Mouse (Mus musculus): ENCODE results near the gene Bola1. TPM values are rescaled to one million over a fixed set of nuclear protein-coding genes. Genes with fewer than 3 reads are reported as not detected.
A peak's percentile ranks its signal among the peaks of the same experiment; 100 is the strongest.

Gene Bola1
- total and polyA plus RNA-seq, 3 experiments = 115 to 124 TPM; not detected in 1

GRCm38 (mm10) chr3:96170976-96171545 lies 48.4 kb downstream of the Bola1 start:
- Histone ChIP-seq H3K4me3 (ENCODE audit: control insufficient read depth in 1 of 2, insufficient read depth in 1 of 2, low read depth in 2 of 2, low read length in 2 of 2) (peak overlapping the region; percentile 75 to 77), H3K9me3 (replicated peaks; ENCODE audit: insufficient read depth, low read length) (no peaks in the 10 kb centered on the region), H3K9ac (ENCODE audit: control insufficient read depth, low read depth, low read length, poor library complexity, severe bottlenecking) (peak overlapping the region; percentile 86), H3K36me3 (ENCODE audit: control insufficient read depth in 1 of 2, insufficient read depth in 2 of 2, low read length in 2 of 2) (peaks cover 14 to 36% of the 10 kb centered on the region in 2 experiments), H3K79me2 (ENCODE audit: control insufficient read depth, insufficient read depth, low read length, poor library complexity) (peaks cover 42% of the 10 kb centered on the region), H3K27me3 (ENCODE audit: control insufficient read depth in 1 of 2, insufficient read depth in 2 of 2, low read length in 2 of 2) (no peaks in the 10 kb centered on the region), H3K27ac (ENCODE audit: control insufficient read depth, low read depth, low read length) (peak overlapping the region; percentile 92), H3K4me1 (ENCODE audit: control insufficient read depth in 1 of 2, insufficient read depth in 2 of 2, low read length in 2 of 2) (peaks cover 8 to 35% of the 10 kb centered on the region in 2 experiments)
- no peak for TF ChIP-seq TCF12 (IDR thresholded peaks at IDR 0.05; ENCODE audit: low read depth, low read length)
- no peak for TF ChIP-seq SIN3A (IDR thresholded peaks at IDR 0.05; ENCODE audit: low read length)
- TF ChIP-seq MAX (IDR thresholded peaks at IDR 0.05; ENCODE audit: low read length) = no peak
- TF ChIP-seq RAD21 (IDR thresholded peaks at IDR 0.05; ENCODE audit: low read depth, low read length) = no peak
- 0 out of 6 replicates have a peak, but pooled peaks of 1 of the 3 experiments have one; percentile 2 for TF ChIP-seq CTCF (IDR thresholded peaks at IDR 0.05 in 2 of 3, conservative IDR thresholded peaks at IDR 0.05 in 1 of 3; ENCODE audit: control insufficient read depth in 1 of 3, insufficient read depth in 1 of 3, low read depth in 2 of 3, low read length in 3 of 3, poor library complexity in 1 of 3, severe bottlenecking in 1 of 3)
- no peak for TF ChIP-seq USF1 (IDR thresholded peaks at IDR 0.05; ENCODE audit: low read depth, low read length)
- no peak for TF ChIP-seq CHD1 (IDR thresholded peaks at IDR 0.05; ENCODE audit: low read depth, low read length)
- no peak for TF ChIP-seq SMC3 (IDR thresholded peaks at IDR 0.05; ENCODE audit: low read depth, low read length)
- peak; percentile 46; the same call in 1 of the 2 replicates for TF ChIP-seq ZNF384 (IDR thresholded peaks at IDR 0.05; ENCODE audit: low read depth, low read length)
- TF ChIP-seq ZMIZ1 (IDR thresholded peaks at IDR 0.05; ENCODE audit: low read depth, low read length) = no peak
- no peak for TF ChIP-seq EP300 (IDR thresholded peaks at IDR 0.05; ENCODE audit: low read depth in 1 of 2, low read length in 2 of 2)
- no peak for TF ChIP-seq UBTF (IDR thresholded peaks at IDR 0.05; ENCODE audit: borderline replicate concordance, insufficient read depth, low read depth, low read length)
- no peak for TF ChIP-seq E2F4 (IDR thresholded peaks at IDR 0.05; ENCODE audit: borderline replicate concordance, low read depth, low read length)
- TF ChIP-seq ELF1 (IDR thresholded peaks at IDR 0.05; ENCODE audit: low read depth, low read length) = 0 out of 2 replicates have a peak, but pooled peaks have one; percentile 47
- peak; percentile 49 for DNase-seq (ENCODE audit: low read depth, low spot score)

DNA sequence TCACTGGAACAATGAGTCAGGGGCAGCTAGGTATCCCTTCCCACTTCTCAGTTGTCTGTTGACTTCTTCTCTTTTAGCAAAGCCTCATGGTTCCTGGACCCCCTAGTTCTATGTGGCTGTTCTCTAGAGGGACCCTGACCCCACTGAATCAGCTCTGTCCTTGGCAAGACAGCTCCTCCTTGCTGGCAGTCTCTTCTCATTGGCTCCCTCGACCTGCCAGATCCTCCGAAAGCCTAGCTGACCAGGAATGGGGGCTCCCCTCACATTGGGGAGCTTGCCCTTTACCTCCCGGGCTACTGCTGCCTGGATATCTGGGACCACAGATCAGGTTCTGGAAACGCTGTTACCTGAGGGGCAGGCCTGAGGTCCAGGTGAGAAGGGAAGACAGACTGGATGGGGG lies 49.2 kb downstream of the Bola1 start:
- H3K27me3 ChIP-seq (ENCODE audit: control insufficient read depth in 1 of 2, insufficient read depth in 2 of 2, low read length in 2 of 2) = no peaks in the 10 kb centered on the region
- no peak for TF ChIP-seq SIN3A (IDR thresholded peaks at IDR 0.05; ENCODE audit: low read length)
- no peak for TF ChIP-seq BHLHE40 (IDR thresholded peaks at IDR 0.05; ENCODE audit: borderline replicate concordance, low read depth, low read length)
- TF ChIP-seq RCOR1 (IDR thresholded peaks at IDR 0.05; ENCODE audit: low read depth, low read length) = no peak
- no peak for TF ChIP-seq NRF1 (IDR thresholded peaks at IDR 0.05; ENCODE audit: insufficient read depth, low read depth, low read length, poor library complexity, severe bottlenecking)
- TF ChIP-seq JUND (IDR thresholded peaks at IDR 0.05; ENCODE audit: low read depth, low read length) = no peak
- TF ChIP-seq EP300 (IDR thresholded peaks at IDR 0.05; ENCODE audit: low read depth in 1 of 2, low read length in 2 of 2) = no peak
- TF ChIP-seq HCFC1 (IDR thresholded peaks at IDR 0.05; ENCODE audit: low read depth, low read length) = no peak
- TF ChIP-seq MAX (IDR thresholded peaks at IDR 0.05; ENCODE audit: low read length) = no peak
- no peak for TF ChIP-seq NELFE (IDR thresholded peaks at IDR 0.05; ENCODE audit: low read depth, low read length)
- TF ChIP-seq POLR2AphosphoS5 (IDR thresholded peaks at IDR 0.05; ENCODE audit: borderline replicate concordance, low read depth, low read length) = no peak
- no peak for TF ChIP-seq TCF12 (IDR thresholded peaks at IDR 0.05; ENCODE audit: low read depth, low read length)
- no peak for TF ChIP-seq USF2 (IDR thresholded peaks at IDR 0.05; ENCODE audit: borderline replicate concordance in 1 of 2, insufficient read depth in 1 of 2, low read depth in 1 of 2, low read length in 2 of 2)
- no peak for TF ChIP-seq TBP (IDR thresholded peaks at IDR 0.05; ENCODE audit: low read depth, low read length)
- no peak for TF ChIP-seq E2F4 (IDR thresholded peaks at IDR 0.05; ENCODE audit: borderline replicate concordance, low read depth, low read length)
- no peak for TF ChIP-seq MAFK (IDR thresholded peaks at IDR 0.05; ENCODE audit: borderline replicate concordance, low read depth, low read length)
- no peak for TF ChIP-seq MEF2A (IDR thresholded peaks at IDR 0.05; ENCODE audit: extremely low read depth, insufficient replicate concordance, low read depth, low read length, poor library complexity, severe bottlenecking)
- TF ChIP-seq TAL1 (IDR thresholded peaks at IDR 0.05; ENCODE audit: low read length) = no peak
- no peak for TF ChIP-seq MAZ (IDR thresholded peaks at IDR 0.05; ENCODE audit: low read depth, low read length)
- TF ChIP-seq ETS1 (IDR thresholded peaks at IDR 0.05; ENCODE audit: low read depth, low read length) = no peak
- no peak for TF ChIP-seq KAT2A (conservative IDR thresholded peaks at IDR 0.05; ENCODE audit: low read depth, low read length)
- peaks cover 8 to 30% of the 10 kb centered on the region in 2 experiments for H3K36me3 ChIP-seq (ENCODE audit: control insufficient read depth in 1 of 2, insufficient read depth in 2 of 2, low read length in 2 of 2)
- H3K79me2 ChIP-seq (ENCODE audit: control insufficient read depth, insufficient read depth, low read length, poor library complexity) = peaks cover 37% of the 10 kb centered on the region
- peaks cover 8 to 34% of the 10 kb centered on the region in 2 experiments for H3K4me1 ChIP-seq (ENCODE audit: control insufficient read depth in 1 of 2, insufficient read depth in 2 of 2, low read length in 2 of 2)
- peak overlapping the region; percentile 86 for H3K9ac ChIP-seq (ENCODE audit: control insufficient read depth, low read depth, low read length, poor library complexity, severe bottlenecking)
- no peak overlapping the region for H3K4me3 ChIP-seq (ENCODE audit: control insufficient read depth in 1 of 2, insufficient read depth in 1 of 2, low read depth in 2 of 2, low read length in 2 of 2)
- DNase-seq (ENCODE audit: low read depth, low spot score) = no peak
- H3K9me3 ChIP-seq (replicated peaks; ENCODE audit: insufficient read depth, low read length) = no peaks in the 10 kb centered on the region
- no peak overlapping the region for H3K27ac ChIP-seq (ENCODE audit: control insufficient read depth, low read depth, low read length)
